Mouse (Mus musculus): ENCODE measurements around the gene Cmss1. TPM values are rescaled to one million over a fixed set of nuclear protein-coding genes. Genes with fewer than 3 reads are reported as not detected.

Cmss1 gene
- total RNA-seq, 1 experiment from 2014 or later: 17.1 TPM

GRCm38 (mm10) chr16:57339765-57340612 is 266.7 kb downstream of the Cmss1 start:
- DNase-seq: no peak

DNA sequence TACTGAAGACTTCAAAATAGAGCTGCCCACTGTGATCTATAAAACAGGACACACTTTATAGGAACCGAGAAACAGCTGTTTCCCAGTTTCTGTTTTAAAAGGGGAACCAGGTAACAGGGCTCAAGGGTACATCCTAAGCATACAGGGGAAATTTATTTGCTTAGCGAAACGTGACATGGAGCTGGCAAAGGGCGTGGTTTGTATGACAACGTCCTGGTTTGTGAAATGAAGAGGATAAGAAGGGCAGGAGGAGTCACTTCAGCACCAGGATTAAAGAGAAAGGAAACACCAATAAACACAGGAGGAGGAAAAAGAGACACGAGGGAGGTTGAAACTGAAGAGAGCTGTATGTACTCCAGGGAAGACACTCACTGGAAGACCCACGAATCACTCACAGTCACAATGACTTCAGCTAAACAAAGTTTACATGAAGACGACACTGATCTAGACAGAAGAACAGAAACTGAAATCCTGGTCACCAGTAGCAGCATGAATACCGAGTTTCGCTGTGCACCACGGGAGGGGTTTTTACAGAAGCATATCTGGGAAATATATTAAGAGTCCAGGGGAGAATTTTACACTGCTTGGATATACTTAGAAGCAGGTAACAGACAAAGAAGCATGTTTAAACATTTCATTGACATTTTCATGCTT is 269.8 kb downstream of the Cmss1 start:
- peak; percentile 37 for DNase-seq

- DNase-seq: no peak
Observed at GRCm38 (mm10) chr16:57332301-57332700, 274.4 kb downstream of the Cmss1 start.

GRCm38 (mm10) chr16:57330111-57330510 is 276.6 kb downstream of the Cmss1 start:
- no peak for DNase-seq

GRCm38 (mm10) chr16:57329028-57329427 is 277.6 kb downstream of the Cmss1 start:
- DNase-seq: no peak

DNA sequence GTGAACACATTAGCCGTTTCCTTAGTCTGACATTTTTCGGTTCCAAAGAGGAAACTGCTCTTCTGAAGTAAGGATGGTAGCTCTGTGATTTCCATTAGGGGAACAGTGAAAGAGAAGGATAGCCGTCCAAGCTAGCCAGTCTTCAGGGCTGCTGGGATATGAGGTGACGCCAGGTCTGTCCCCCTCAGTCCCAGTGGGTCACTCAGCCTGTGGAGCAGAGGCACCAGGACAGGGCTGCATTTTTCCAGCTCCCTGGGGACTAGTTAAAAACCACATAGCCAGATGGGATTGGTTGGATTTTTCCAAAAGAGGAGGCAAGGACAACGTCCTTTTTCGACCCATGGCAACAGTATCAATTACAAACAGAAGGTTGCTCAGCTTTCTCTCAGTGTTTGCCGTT is 279.7 kb downstream of the Cmss1 start:
- DNase-seq: peak; percentile 38

DNA sequence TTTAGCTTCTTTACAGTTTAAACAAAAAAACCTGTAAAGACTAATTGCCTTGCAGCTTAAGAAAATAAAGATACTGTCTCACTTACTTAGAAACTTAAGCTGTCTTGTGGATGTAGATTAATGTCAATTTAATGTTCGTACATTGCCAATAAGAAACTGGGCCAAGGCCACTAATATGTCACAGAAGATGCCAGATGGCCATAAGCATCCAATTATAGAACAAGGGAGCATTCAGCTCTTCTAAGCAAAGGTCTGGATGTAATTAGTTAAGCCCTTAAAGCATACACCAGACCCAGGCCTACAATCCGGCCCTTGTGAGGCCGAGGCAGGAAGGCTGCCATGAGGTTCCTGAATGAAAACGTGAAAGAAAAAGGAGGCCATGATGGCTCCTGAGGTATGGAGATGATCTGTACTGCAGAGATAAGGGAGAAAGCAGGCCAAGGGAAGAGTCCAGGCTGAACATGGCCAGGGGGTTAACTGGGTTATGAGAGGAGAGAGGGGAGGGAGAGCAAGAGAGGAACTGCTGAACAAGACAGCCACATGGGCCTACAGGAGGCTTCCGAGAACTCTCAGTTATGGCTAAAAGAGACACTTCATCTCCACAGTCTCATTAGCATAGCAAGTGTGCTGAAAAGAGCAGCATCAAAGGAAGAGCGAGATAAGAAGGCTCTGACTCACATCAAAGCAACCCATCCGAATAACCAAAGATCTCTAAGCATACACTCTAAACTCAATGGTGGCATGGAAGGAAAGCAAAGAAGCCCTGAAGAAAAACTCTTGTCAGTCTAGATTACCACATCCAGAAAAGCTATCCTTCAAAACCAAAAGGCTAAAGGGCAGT is 287.2 kb downstream of the Cmss1 start:
- no peak for DNase-seq

DNA sequence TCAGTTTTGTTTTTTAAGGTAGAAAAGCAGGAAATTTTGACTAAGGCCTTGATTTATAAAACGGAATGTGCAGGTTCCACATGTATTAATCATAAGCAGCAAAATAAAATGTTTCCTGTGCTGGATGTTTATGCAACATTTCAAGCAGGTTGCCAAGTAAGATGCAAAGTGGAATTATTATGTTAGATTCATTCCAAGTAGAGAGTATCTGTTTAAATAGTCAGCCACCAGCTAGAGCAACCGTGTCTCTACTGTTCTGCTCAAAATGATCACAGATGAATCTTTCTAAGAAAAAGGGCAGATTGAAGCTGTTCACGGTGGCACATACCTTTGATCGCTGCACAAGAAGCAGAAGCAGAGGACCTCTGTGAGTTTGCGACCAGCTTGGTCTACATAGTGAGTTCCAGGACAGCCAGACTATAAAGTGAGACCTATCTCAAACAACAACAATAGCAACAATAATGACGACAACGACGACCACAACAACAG is 288.0 kb downstream of the Cmss1 start:
- DNase-seq: no peak

DNA sequence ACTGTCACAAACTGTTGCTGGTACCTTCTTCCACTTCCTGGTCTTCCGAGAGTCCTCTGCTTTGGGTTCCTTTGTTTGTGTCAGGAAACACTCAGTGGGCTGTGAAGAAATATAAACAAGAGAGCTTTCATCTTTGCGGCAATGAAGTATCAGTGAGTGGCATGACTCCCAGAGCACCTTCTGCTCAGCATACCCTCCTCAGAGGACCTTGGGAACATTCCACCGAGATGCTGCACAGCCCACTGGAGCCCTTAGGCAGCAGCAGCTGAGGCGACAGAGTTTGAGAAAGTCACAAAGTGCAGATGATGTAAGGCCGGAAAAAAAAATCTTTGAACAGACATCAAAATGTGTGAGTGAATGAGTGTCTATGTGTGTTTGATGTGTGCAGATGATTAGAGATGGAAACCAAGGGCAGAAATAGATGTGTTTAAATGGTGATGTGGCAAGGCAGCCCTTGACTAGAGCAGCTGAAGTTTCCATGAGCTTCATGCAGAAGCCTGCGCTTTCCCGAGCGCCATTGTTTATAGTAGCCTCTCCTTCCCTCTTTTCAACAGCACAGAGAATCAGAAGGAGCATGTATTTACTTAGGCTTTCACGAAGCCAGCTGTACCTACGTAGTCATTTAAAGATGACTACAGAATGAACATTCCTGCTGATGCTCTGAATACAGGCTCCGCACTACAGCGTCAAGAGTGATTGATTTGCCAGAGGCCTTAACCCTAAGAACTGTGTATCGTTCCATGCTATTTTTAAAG is 288.6 kb downstream of the Cmss1 start:
- no peak for DNase-seq

GRCm38 (mm10) chr16:57317127-57317526 is 289.5 kb downstream of the Cmss1 start:
- no peak for DNase-seq

DNA sequence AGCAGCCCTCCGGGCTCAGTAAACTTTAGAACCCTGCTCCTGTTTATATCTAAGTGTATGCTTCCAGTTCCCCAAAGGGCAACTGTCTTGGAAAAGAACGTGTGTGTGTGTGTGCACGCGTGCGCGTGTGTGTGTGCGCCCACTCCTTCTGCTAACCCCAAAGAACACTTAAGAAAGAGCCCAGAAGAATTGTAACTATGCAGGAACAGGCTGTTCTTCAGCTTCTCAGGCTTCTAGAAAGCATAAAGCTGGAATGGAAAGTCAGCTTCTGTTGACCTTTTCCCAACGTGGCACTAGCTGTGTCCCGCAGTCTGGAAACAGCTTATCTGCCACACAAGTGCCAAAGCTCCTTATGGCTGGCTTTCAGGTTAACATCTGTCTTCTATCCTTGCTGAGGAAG is 291.6 kb downstream of the Cmss1 start:
- peak; percentile 20 for DNase-seq

GRCm38 (mm10) chr16:57314236-57314635 is 292.4 kb downstream of the Cmss1 start:
- DNase-seq: no peak

DNA sequence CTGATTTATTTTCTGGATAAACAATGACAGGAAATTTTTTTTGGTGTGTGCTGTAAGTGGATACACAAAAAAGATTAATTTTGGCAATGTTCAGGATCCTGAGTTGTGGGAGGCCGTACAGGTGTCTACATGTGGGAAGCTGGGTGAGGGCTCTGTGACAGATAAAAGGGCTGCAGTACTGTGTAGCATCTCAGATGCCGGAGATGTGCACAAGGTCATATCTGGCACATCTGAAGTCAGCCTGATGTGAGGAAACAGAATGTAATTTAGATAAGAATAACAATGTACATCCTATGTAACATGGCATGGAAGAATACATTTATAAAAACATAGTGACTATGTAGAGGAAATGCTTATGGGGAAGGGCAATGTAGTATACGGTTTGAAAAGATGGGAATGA is 293.2 kb downstream of the Cmss1 start:
- DNase-seq: no peak

DNA sequence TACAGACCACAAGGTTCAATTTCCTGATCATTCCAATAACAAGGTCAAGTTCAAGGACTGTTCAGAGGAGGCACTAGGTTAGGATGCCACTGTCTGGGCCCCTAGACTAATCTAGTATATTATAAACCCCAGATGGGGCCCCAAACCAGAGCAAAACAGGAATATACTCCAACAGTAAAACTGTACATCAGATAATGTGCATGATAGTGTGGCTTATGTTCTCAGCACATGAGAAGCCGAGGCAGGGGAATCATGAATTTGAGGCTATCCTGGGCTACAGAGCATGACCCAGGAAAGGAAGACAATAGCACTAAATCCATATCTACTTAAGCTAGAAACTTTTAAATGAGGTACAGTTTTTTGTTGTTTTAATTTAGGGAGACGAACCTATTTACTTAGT is 294.5 kb downstream of the Cmss1 start:
- DNase-seq: no peak

DNA sequence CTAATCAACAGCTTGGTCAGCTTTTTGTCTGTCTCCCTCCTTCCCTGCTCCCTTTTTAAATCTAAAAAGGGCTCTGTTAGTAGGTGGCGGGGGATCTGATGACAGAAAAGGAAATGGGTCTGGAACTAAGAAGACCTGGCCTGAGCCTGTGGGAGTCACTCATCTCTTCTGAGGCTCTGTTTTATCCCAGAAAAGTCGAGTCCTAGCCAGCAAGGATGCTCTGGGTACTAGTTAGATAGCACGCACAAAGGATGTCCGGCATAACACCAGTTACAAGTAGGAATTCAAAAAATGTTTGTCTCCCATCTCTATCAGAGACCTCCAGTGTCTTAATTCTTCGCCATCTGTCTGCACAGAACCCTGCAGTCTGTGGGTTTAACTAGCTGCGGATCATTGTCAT is 301.2 kb downstream of the Cmss1 start:
- no peak for DNase-seq

- DNase-seq: no peak
Observed at GRCm38 (mm10) chr16:57303716-57304115, 302.9 kb downstream of the Cmss1 start.

DNA sequence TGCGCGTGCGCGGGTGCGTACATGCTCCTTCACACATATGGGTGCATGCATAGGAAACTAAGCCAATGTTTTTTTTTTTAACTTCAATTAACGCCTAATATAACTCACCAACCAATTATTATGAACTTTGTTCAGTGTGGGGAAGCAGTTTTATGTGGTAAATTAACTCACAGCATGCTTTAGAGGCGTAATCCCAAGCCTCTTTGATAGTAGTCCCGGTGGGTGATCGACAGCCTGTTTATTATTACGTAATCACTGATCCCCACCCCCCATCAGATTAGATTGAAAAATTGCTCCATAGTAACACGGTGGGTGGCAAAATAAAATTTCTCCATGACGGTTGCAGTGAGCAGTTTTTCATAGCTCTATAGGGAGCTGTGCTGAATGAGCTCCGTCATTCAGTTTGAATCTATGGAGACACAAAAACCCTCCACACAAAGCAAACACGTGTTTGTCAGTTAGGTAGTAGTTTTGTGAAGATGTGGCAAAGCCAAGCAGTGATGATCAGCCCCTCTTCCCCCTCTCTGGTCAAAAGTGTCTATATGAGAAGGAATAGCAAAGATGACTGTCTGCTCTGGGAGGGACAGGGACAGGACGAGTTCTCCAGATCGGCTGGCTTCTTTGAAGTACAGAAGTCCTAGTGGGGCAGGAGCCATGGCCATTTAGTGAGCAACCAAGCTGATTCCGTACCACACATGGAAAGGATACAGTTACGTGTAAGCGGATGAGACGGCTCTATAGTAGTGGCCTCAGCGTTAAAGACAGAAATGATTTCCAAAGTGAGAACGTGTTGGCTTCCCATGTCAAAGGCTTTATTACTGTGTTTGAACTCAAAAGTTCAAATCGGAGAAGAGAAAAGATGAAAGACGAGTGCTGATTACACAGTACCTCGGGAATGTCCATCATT is 303.6 kb downstream of the Cmss1 start:
- no peak for DNase-seq

DNA sequence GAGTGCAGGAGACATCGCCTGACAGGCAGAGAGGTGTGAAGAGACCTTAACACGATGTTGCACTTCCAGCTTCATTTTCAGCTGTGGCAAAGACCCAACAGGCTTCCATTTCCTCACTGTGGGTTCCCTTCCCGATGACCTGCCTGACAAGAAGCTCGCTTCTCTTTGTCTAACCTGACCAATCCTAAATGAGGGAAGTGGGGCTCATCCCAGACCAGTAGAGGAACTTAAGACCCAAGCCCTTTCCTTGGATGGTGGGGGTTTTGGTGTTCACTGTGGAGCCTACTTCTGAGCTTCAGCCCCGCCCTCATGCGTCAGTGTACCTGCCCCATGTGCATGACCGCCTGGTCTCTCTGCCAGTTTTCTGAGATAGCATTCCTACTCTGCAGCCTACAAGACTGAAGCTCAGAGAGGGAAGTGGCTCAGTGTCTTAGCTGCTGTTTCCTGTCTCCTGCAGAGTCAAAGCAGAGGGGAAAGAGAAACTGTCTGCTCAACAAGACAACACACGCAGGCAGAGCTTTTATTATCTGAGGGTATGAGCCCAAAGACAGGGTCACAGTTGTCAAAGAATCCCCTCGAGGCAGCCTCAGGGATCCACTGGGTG is 305.1 kb downstream of the Cmss1 start:
- DNase-seq: no peak

- no peak for DNase-seq
Observed at GRCm38 (mm10) chr16:57295216-57295934, 311.3 kb downstream of the Cmss1 start.

DNA sequence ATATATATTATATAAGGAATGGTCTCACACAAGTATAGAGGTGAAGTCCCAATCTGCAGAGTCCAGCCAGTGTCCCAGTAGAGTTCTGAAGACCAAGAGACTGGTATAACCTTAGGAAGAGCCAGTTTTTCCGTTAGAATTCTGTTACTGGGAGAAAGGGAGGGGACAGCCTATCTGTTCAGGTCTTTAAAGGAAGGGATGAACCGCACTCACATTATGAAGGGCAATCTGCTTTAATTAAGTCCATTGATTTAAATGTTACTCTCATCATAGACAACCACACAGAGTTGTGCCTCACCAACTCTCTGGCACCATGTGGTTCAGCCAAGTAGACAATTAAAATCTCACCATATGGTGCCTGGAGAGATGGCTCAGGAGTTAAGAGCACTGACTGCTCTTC is 313.9 kb downstream of the Cmss1 start, which contains the start of gene Tmem30c:
Gene Tmem30c, minus strand, starts transcription at position 101 of the 400 bp plus-strand sequence.
- DNase-seq: no peak
